Mouse (Mus musculus) hindbrain, embryonic 12.5 days (tissue): ENCODE data around the gene Plekha1. TPM values are rescaled to one million over a fixed set of nuclear protein-coding genes. Genes with fewer than 3 reads are reported as not detected.
A peak's percentile ranks its signal among the peaks of the same experiment; 100 is the strongest.

Source experiments
- ATAC-seq: fragments of 200-750 bp; cut with Nextera tagmentation; 2 replicates; pipeline ENCODE4 v1.8.0; 2017; ENCODE audit warnings: moderate TSS enrichment; ENCODE audit not compliant: low FRiP score
- H3K27ac ChIP-seq: fragments of 300-500 bp; sonication (generic); 2 replicates; pipeline ENCODE4 v1.5.1; 2016; ENCODE audit warnings: mild to moderate bottlenecking
- H3K27me3 ChIP-seq: fragments of 300-500 bp; sonication (generic); 2 replicates; pipeline ENCODE4 v1.6.1; 2016; ENCODE audit warnings: mild to moderate bottlenecking
- H3K36me3 ChIP-seq: fragments of 300-500 bp; sonication (generic); 2 replicates; pipeline ENCODE4 v1.6.1; 2016; ENCODE audit warnings: mild to moderate bottlenecking
- H3K4me1 ChIP-seq: fragments of 300-500 bp; sonication (generic); 2 replicates; pipeline ENCODE4 v1.6.1; 2016
- H3K4me2 ChIP-seq: fragments of 300-500 bp; sonication (generic); replicated peaks from 2 replicates; pipeline ENCODE4 v1.6.1; 2016; ENCODE audit warnings: mild to moderate bottlenecking
- H3K4me3 ChIP-seq: fragments of 300-500 bp; sonication (generic); 2 replicates; pipeline ENCODE4 v1.5.1; 2016; ENCODE audit warnings: mild to moderate bottlenecking
- H3K9ac ChIP-seq: fragments of 300-500 bp; sonication (generic); 2 replicates; pipeline ENCODE4 v1.6.1; 2016; ENCODE audit warnings: mild to moderate bottlenecking, moderate library complexity
- H3K9me3 ChIP-seq: fragments of 300-500 bp; sonication (generic); replicated peaks from 2 replicates; pipeline ENCODE4 v1.6.1; 2016; ENCODE audit warnings: mild to moderate bottlenecking
- WGBS: fragments of 180-500 bp; shearing (Covaris S2); methylation state at CpG from one replicate; pipeline ENCODE4 v1.1.7; 2016; 5-methylcytosine and 5-hydroxymethylcytosine counted together
- polyA plus RNA-seq: library from polyadenylated mRNA; unstranded; fragments of >200 nt; fragmentation: Nextera tagmentation; extraction: Ambion mirVana; gene quantifications from 2 replicates; pipeline ENCODE4 v1.2.1, GENCODE M21; 2016

Gene Plekha1
- polyA plus RNA-seq, 1 experiment from 2014 or later, result 59.0 TPM

DNA sequence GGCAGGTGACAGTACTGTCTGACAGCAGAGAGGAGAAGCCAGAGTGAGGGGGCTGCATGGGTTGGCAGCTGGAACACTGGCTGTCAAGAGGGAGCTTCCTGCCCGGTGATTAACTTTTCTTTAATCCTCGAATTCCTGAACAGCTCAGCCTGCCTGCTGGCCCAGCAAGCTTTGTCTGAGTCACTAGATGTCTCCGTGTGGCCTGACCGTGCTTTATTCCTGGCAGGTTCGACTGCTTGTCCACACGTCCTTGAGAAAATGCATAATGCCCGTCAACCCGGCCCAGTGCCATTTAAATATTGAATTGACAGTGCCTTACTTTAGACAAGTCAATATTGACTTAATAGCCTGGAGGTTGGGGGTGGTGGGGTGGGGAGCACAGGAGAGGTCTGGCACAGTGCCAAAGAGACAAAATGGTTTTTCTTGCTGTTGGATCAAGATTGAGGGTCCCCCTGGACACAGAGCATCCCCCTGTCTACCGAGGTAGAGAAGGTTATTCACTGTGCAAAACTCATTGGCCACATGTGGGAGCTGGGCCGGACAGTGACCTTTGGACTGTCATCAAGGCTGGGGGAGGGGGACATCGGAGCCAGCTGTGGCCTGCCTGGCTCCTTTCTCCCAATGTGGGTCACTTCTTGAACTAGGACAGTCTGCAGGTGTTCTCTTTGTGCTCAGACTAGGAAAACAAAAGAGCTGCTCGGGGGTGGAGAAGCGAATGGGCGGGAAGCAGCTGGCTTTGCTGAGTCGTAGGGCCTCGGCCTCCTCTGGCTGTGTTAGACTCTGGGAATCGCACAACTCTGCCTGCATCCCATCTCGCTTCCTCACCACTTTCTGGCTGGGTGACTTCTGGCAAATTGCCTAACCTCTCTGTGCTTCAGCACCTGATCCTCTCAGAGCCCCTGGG lies 30.3 kb upstream of the Plekha1 start:
- peak overlapping the region; percentile 72 for H3K27ac ChIP-seq
- no peak overlapping the region for H3K4me3 ChIP-seq
- WGBS, result 4% methylated on average over 18 of the region's 18 CpGs
- peaks cover 50% of the 10 kb centered on the region for H3K4me1 ChIP-seq
- peak overlapping the region; percentile 27; the same call in 1 of the 2 replicates for H3K4me2 ChIP-seq
- H3K9ac ChIP-seq, result 0 out of 2 replicates have a peak overlapping the region, but pooled peaks have one; percentile 13
- ATAC-seq, result peak; percentile 23; the same call in 1 of the 2 replicates
- H3K27me3 ChIP-seq, result peaks cover 18% of the 10 kb centered on the region
- H3K9me3 ChIP-seq, result no peaks in the 10 kb centered on the region
- H3K36me3 ChIP-seq, result no peaks in the 10 kb centered on the region

DNA sequence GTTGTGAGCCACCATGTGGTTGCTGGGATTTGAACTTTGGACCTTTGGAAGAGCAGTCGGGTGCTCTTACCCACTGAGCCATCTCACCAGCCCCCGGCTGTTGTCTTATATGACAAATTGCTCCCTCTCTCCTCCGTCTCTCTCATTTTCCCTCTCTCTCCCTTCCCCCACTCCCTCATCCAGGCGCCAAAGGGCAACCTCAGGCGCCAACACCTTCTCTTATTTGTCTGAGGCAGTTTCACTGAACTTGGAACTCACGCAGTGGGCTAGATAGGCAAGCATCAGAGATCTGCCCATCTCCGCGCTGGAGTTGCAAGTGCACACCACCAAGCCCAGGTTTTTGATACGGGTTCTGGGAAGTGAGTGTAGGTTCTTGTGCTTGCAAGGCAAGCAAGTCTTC lies 29.5 kb upstream of the Plekha1 start:
- no peak for ATAC-seq
- Histone ChIP-seq H3K4me1 (peaks cover 50% of the 10 kb centered on the region), H3K9me3 (no peaks in the 10 kb centered on the region), H3K4me2 (no peak overlapping the region), H3K27ac (no peak overlapping the region), H3K36me3 (no peaks in the 10 kb centered on the region), H3K27me3 (peaks cover 18% of the 10 kb centered on the region), H3K4me3 (no peak overlapping the region), H3K9ac (no peak overlapping the region)
- 64% methylated on average over 9 of the region's 9 CpGs for WGBS

DNA sequence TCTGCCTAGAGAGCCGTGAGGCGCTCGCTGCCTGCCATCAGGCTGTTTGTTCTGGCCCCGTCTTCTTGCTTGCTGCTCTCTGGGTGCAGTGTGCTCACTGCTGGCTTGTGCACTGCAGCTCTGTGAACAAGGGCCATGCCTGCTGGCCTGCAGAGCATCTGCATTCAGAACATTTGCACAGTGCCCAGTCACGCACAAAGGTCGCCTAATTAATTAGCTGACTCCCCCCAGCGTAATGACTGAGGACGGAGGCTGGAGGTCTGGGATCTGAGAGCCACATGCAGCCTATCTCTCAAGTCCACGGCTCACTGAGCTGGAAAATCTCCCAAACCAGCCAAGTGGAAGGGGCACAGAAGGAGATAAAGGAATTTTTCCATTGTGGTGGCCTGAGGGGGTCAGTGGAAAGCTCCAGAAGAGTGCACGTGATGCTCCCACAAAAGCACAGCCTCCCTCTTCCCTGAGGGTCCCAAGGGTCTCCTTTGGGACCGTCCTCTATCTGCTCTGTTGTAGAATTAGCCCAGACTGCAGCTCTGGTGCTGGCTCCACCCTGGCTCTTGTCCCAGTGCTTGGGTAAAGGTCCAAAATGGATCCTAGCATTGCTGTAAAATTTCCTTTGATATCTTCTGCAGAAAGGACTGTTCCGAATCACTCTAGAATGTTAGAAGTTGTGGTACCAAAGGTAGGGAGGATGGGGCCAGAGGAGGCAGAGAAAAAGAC lies 27.5 kb upstream of the Plekha1 start:
- Histone ChIP-seq H3K4me1 (peaks cover 50% of the 10 kb centered on the region), H3K9ac (no peak overlapping the region), H3K27me3 (peaks cover 17% of the 10 kb centered on the region), H3K4me3 (no peak overlapping the region), H3K9me3 (no peaks in the 10 kb centered on the region), H3K27ac (peak overlapping the region; percentile 62), H3K4me2 (no peak overlapping the region), H3K36me3 (no peaks in the 10 kb centered on the region)
- whole genome bisulfite sequencing, result 16% methylated on average over 12 of the region's 12 CpGs
- peak; percentile 87 for ATAC-seq

DNA sequence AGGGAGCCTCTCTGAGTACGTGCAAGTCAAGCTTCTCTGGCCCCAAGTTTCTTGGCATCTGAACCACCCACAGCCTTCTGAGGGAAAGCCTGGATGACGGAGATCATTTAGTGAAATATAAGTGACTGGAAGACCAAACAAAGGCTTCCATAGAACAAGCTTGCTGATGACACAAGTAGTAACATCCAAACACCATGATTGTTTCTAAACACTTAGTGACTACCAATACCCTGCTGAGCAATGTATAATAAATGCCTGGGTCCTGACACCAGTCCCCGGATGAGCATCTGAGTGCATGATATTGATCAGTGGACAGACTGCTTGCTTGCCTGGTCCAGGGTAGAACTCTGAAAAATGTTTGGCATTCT lies 26.9 kb upstream of the Plekha1 start:
- H3K9me3 ChIP-seq, result no peaks in the 10 kb centered on the region
- no peak overlapping the region for H3K9ac ChIP-seq
- H3K4me3 ChIP-seq, result no peak overlapping the region
- peak overlapping the region; percentile 62; the same call in 1 of the 2 replicates for H3K27ac ChIP-seq
- H3K4me2 ChIP-seq, result no peak overlapping the region
- peaks cover 12% of the 10 kb centered on the region for H3K27me3 ChIP-seq
- WGBS, result 46% methylated on average over 3 of the region's 3 CpGs
- peaks cover 50% of the 10 kb centered on the region for H3K4me1 ChIP-seq
- H3K36me3 ChIP-seq, result no peaks in the 10 kb centered on the region
- ATAC-seq, result no peak

DNA sequence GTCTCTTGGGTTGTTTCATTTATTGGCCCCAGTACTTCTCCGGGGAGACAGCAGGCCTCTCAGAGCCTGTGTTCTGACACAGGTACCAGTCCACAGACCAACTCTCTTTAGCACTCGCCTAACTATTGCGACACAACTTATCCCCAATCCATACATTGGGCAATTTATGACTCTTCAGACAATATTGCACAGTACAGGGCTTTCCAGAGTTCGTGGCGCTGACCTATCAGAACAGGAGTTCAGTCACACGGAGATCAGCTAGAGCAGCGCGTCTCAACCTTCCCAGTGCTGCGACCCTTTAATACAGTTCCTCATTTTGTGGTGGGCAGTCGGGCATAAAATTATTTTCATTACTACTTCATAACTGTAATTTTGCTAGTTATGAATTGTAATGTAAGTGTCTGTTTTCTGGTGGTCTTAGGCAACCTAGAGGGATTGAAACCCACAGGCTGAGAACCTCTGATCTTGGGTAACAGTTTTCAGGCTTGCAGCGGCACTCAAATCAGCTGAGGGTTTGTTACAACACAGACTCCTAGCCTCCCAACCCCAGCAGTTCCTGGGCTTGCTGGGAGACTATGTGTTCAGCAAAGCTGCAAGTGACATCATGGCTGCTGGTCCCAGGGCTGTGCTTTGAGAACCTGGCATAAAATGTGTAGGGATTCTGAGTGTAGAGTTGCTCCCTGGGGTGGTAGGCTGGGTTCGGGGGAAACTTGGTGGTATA lies 26.0 kb upstream of the Plekha1 start:
- Histone ChIP-seq H3K27me3 (peaks cover 5% of the 10 kb centered on the region; the same call in 1 of the 2 replicates), H3K36me3 (no peaks in the 10 kb centered on the region), H3K9me3 (no peaks in the 10 kb centered on the region), H3K4me1 (peaks cover 46% of the 10 kb centered on the region), H3K9ac (no peak overlapping the region), H3K27ac (no peak overlapping the region), H3K4me2 (no peak overlapping the region), H3K4me3 (no peak overlapping the region)
- 88% methylated on average over 12 of the region's 12 CpGs for WGBS
- no peak for ATAC-seq

DNA sequence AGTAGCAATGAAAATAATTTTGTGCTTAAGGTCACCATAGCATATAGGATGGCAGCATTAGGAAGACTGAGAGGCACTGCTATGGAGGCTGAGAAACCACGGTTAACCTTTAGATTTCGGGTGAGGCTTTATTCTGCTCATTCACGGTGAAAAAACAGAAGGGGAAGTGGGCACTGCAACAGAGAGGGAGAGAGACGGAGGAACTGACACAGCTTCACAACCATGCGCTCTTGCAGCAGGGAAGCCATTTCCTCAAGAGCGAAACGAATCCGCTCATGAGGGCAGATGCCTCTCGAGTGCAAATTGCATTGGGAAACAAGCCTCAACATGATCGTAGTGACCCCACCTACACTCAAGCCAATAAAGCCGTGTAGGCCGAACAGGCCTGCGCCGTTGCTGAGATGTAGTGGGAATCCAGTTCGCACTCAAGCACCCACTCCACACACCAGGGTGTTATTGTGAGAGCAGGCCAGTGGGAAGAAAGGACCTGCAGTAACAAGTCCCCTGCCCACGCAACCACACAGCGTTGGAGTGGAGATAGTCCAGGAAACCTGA lies 18.3 kb upstream of the Plekha1 start:
- no peak for ATAC-seq
- no peaks in the 10 kb centered on the region for H3K4me1 ChIP-seq
- no peaks in the 10 kb centered on the region for H3K9me3 ChIP-seq
- no peaks in the 10 kb centered on the region for H3K27me3 ChIP-seq
- no peak overlapping the region for H3K4me3 ChIP-seq
- H3K4me2 ChIP-seq, result no peak overlapping the region
- H3K36me3 ChIP-seq, result no peaks in the 10 kb centered on the region
- H3K9ac ChIP-seq, result no peak overlapping the region
- 89% methylated on average over 17 of the region's 17 CpGs for WGBS
- H3K27ac ChIP-seq, result no peak overlapping the region

DNA sequence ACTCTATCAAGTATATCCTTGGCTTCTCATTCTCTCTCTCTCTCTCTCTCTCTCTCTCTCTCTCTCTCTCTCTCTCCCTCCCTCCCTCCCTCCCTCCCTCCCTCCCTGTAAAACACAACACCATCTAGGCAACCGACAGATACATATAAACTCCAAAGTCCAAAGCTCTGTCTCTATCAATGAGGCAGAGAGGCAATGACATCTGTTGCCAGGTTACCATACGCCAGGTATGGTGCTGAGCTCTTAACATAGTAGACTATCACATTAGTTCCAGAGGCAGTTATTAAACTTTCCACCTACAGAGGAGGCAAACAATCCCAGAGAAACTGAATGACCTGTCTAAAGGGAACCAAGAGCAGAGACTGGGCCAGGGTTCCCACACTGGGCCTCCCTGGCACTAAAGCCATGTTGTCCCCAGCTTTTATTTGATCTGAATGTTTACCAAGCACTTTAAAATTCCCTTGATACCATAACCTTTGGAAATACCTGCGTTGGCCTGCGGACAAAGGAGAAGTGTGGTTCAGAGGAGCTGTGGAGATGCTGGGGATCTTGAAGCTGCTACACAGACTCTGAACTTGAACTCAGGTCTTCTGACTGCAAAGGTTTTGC lies 10.8 kb upstream of the Plekha1 start:
- no peak for ATAC-seq
- no peak overlapping the region for H3K27ac ChIP-seq
- no peak overlapping the region for H3K4me3 ChIP-seq
- no peaks in the 10 kb centered on the region for H3K27me3 ChIP-seq
- H3K36me3 ChIP-seq, result no peaks in the 10 kb centered on the region
- no peak overlapping the region for H3K4me2 ChIP-seq
- H3K9me3 ChIP-seq, result no peaks in the 10 kb centered on the region
- H3K4me1 ChIP-seq, result peaks cover 11% of the 10 kb centered on the region
- H3K9ac ChIP-seq, result no peak overlapping the region
- 72% methylated on average over 4 of the region's 4 CpGs for WGBS

DNA sequence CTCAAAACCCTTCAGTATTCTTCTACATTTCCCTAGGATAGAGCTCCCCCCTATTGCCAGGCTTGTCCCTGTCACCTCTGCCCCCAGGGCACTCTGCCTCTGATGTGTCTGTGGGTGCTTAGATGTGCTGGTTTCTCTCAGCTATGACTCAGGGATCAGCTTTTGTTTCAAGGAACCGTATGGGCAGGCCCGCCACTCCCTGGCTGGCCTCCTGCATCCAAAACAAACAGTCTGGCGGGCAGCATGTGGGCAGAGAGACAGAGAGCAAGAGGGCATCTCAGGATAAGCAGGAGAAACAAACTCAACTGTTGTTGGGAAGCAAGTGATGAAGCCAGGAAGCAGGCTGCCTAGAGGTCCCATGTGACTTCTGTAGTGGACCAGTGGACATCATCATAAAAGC lies 9.9 kb upstream of the Plekha1 start:
- ATAC-seq, result no peak
- H3K27me3 ChIP-seq, result no peaks in the 10 kb centered on the region
- no peak overlapping the region for H3K4me3 ChIP-seq
- no peaks in the 10 kb centered on the region for H3K9me3 ChIP-seq
- 24% methylated on average over 3 of the region's 3 CpGs for WGBS
- no peak overlapping the region for H3K27ac ChIP-seq
- no peak overlapping the region for H3K4me2 ChIP-seq
- H3K36me3 ChIP-seq, result no peaks in the 10 kb centered on the region
- no peak overlapping the region for H3K9ac ChIP-seq
- H3K4me1 ChIP-seq, result peaks cover 19% of the 10 kb centered on the region

DNA sequence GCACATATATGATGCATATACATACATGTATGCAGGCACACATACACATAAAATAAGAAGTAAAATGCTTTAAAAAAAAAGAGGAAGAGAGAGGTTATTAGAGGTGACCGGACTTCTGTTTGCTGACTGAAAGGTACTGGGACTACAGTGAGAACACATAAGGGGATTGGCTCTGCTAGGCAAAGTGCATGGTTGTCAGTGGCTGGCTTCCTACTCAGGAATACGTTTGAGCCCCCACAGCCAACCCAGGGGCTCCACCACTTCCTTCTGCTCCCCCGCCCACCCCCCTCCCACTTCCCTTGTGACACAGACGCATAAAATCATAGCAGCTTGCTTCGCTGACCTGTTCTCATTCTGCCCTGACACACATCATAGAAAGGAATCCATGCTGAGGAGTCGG lies 7.6 kb upstream of the Plekha1 start:
- peaks cover 31% of the 10 kb centered on the region for H3K4me1 ChIP-seq
- H3K27ac ChIP-seq, result no peak overlapping the region
- WGBS, result 66% methylated on average over 6 of the region's 6 CpGs
- H3K9me3 ChIP-seq, result no peaks in the 10 kb centered on the region
- H3K9ac ChIP-seq, result no peak overlapping the region
- no peak overlapping the region for H3K4me2 ChIP-seq
- no peak for ATAC-seq
- no peaks in the 10 kb centered on the region for H3K36me3 ChIP-seq
- H3K4me3 ChIP-seq, result no peak overlapping the region
- no peaks in the 10 kb centered on the region for H3K27me3 ChIP-seq

DNA sequence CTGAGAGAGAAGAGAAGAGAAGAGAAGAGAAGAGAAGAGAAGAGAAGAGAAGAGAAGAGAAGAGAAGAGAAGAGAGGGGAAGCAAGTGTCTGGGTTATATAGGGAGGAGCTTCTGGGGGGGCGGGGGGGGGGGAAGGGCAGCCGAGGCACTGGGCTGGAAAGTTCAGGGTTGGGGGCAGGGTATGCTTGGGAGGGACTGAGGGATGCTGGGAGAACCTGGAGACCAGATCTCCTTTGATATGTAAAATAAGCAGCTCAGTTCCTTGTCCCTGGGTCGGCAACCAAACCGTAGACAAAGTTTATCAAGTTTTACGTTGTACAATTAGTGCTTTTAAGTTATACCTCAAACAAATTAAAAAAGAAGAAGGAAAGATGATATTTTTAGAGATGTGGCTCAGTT lies 5.6 kb upstream of the Plekha1 start:
- ATAC-seq, result no peak
- Histone ChIP-seq H3K9me3 (no peaks in the 10 kb centered on the region), H3K27me3 (0 out of 2 replicates have a peak, but pooled peaks cover 2% of the 10 kb centered on the region), H3K9ac (no peak overlapping the region), H3K4me1 (peaks cover 31% of the 10 kb centered on the region), H3K4me2 (no peak overlapping the region), H3K27ac (no peak overlapping the region), H3K36me3 (no peaks in the 10 kb centered on the region), H3K4me3 (no peak overlapping the region)
- 12% methylated on average over 3 of the region's 5 CpGs for WGBS

DNA sequence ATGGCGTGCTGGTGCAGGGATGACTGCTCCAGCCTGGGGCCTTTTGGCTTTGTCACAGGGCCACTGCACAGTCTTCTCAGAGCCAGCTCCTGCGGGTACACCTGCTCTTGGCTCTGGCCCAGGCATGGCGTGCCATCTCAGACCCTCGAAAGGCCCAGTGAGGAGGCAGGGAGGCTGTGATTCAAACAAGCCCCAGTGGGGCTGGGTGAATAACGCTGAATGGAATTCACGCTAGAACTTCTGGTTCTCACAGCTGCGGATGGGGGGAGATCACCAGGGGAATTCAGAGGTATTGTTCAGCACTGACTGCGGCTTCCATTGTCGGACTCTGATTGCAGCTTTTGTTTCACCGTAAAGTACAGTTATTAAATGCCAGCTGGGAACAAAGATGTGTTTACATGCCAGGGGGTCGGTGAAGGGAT lies 4.8 kb upstream of the Plekha1 start:
- Histone ChIP-seq H3K4me3 (no peak overlapping the region), H3K9ac (no peak overlapping the region), H3K27me3 (0 out of 2 replicates have a peak, but pooled peaks cover 2% of the 10 kb centered on the region), H3K27ac (peak overlapping the region; percentile 66), H3K4me1 (peaks cover 31% of the 10 kb centered on the region), H3K9me3 (no peaks in the 10 kb centered on the region), H3K36me3 (no peaks in the 10 kb centered on the region), H3K4me2 (no peak overlapping the region)
- ATAC-seq, result peak; percentile 21
- WGBS, result 19% methylated on average over 11 of the region's 11 CpGs
